Mouse (Mus musculus) gonadal fat pad, adult 2 months (tissue): ENCODE results near the gene Nme3. TPM values are rescaled to one million over a fixed set of nuclear protein-coding genes. Genes with fewer than 3 reads are reported as not detected.
"Not testable (repeated sequence)": the region's sequence is repeated elsewhere in the genome, so short reads cannot be mapped to it uniquely, and the experiment has no call there.

Experiments
- DNase-seq: peaks from one replicate; pipeline ENCODE4 v3.0.0-alpha.2; 2012; ENCODE audit warnings: low read depth
- polyA plus RNA-seq: library from polyadenylated mRNA; depleted of rRNA; stranded (reverse); fragments of >200 nt; gene quantifications from 2 replicates; pipeline ENCODE4 v1.2.3, GENCODE M21; 2012; rRNA removed

Nme3 gene
- polyA plus RNA-seq, 1 experiment: 76.6 TPM

DNA sequence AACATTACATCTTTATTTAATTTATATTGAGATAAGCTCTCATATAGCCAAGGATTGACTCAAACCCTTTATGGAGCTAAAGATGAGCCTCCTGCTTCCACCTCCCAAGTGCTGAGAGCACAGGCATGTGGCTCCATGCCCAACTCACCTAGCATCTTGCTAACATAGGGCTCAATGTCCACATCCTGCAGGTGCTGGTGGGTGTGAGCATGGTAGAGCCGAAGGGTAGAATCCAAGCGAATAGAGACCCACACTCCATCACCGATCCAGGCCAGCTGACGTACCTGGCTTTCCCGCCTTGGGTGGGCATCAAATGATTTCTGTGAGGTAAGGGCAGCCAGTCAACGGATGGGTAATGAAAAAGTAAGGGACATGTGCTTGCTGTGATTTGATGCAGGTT is 3.7 kb downstream of the Nme3 start:
- no peak for DNase-seq

- no peak for DNase-seq
Observed at GRCm38 (mm10) chr17:24902124-24902523, 5.8 kb downstream of the Nme3 start.

DNA sequence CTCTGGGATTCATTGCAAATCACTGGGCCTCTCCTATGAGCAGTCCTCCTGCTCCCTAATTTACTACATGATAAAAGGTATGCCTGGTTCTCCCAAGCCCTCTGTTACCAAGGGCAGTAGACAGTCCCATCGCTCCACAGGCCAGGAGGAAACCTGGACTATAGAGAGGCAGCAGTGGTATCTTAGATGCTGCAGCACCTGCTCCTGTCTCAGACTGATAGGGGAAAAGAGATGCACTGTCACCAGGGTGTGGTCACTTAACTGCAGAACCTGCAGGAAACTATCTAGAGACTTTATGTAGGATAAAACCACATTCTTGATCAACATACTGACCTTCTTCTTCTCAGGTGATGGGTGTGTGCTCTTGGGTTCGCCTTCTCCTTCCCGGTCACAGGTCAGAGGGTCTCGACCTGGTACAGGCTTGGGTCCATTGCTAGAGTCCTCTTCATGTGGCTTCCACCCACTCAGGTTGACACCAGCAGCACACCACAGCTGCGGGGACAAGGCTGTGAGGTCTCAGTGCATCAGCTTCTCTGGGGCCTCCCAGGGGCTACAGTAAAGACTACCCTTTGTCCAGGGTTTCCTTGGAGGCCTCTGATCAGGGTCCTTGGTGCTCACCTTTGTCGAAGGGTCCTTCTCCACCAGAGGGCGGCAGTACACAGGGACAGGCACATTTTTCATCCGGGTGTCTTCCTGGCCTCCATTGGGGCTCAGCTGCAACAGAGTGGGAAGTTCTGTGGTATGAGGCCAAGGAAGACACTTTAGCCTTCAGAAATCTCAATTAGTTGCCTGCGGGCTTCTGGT is 6.6 kb downstream of the Nme3 start:
- no peak for DNase-seq

- no peak for DNase-seq
Observed at GRCm38 (mm10) chr17:24903767-24904166, 7.5 kb downstream of the Nme3 start.

DNA sequence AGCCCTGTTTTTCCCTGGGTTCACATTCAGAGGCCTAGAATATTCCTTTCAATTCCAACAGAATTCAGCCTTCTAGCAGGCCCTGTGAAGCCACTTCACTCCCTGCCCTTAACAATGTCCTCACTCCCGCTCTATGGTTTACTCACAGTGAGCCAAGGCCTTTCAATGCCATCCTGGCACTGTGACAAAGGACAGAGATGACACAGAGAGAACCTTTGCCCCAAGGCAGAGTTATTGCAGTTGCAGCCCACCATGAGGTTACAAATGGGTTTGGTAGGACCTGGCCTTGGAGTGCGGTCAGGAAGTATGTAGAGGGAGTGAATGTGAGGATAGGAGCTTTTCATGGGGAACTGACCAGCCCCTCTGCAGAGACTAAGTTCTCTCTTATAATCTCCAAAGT is 11.3 kb downstream of the Nme3 start:
- DNase-seq: no peak

GRCm38 (mm10) chr17:24913984-24914383 is 17.7 kb downstream of the Nme3 start:
- no peak for DNase-seq

- DNase-seq: no peak
Observed at GRCm38 (mm10) chr17:24923246-24923645, 26.9 kb downstream of the Nme3 start.

- no peak for DNase-seq
Observed at GRCm38 (mm10) chr17:24929506-24929905, 33.2 kb downstream of the Nme3 start.

DNA sequence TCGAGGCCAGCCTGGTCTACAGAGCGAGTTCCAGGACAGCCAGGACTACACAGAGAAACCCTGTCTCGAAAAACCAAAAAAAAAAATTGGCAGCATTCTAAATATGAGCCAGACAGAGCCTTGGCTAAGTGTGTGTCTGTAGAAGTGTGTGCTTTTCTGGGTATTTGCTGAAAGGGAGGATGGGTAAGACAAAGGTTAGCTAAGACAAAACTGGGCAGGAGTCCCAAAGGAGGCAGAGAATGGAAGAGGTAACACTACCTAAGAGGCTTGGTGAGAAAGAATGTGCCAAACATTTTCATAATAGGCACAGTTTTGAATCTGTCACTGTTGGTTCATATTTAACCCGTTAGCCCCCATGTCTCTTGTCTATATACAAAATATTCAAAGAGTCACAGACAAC is 36.1 kb downstream of the Nme3 start:
- DNase-seq: no peak

DNA sequence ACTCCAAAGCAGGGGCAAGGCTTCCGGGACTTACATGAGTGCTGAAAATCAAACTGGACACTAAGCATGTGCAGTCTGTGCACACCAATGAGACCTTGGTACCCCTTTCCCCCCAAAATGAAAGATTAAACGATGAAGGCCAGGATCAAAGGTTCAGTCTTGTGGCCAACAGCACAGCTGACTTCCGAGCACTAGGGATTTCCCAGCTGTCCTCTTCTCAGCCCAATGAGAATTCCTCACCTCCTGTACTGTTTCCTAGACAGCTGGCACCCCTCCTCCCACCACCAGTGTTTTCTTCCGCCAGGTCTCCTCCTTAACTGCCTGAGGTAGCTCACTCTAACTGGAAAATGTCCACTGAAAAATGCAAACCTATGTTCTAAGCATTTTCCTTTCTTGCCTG is 36.9 kb downstream of the Nme3 start:
- DNase-seq: no peak

- DNase-seq: no peak
Observed at GRCm38 (mm10) chr17:24934926-24935325, 38.6 kb downstream of the Nme3 start.

DNA sequence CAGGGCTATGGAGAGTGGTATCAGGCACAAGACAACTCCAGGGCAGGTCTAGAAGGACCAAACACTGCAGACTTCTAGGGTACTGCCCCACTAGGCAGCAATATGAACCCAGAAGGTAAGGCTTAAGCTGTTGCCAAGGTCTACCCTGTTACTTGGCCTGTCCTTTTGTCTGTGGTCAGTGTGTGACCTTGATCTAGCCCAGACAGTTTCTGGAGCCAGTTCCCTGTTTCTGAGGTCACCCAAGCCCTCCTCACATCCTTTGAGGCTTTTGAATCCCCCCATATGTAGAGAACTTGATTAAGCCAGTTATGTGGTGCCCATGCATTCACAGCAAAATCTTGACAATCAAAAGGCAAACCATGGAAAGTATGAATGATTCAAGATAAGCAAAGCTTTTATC is 39.4 kb downstream of the Nme3 start:
- DNase-seq: no peak

GRCm38 (mm10) chr17:24936259-24937237 is 40.2 kb downstream of the Nme3 start, which contains the start of gene Mapk8ip3:
TSS of gene Mapk8ip3 (minus strand) at chr17:24936977.
- no peak for DNase-seq

GRCm38 (mm10) chr17:24937266-24937665 is 41.0 kb downstream of the Nme3 start:
- no peak for DNase-seq

GRCm38 (mm10) chr17:24942453-24942852 is 46.2 kb downstream of the Nme3 start:
- not testable (repeated sequence) for DNase-seq

- DNase-seq: no peak
Observed at GRCm38 (mm10) chr17:24943036-24943435, 46.7 kb downstream of the Nme3 start.

DNA sequence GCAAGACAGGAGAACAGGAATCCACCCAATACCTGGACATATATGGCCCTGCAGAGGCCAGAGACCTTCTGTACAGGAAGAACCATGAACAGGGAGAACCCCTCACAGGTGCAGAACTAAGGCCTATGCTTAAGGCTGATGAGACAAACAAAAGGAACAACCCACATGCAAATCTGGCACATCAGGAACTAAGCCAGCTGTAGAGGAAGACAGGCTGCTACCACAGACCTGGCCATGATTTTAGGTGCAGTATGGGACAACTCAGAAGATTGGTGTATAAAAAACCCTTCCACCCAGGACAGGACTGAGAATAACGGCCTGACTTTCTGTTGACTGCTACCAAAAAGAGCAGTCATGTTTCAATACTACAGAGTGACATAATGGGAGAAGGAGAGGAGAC is 47.3 kb downstream of the Nme3 start:
- not testable (repeated sequence) for DNase-seq

Other genes starting within 250 kb of the Nme3 start
- 61.6 and 83.0 TPM in 2 replicates for gene Slc9a3r2, start 246.2 kb upstream of the Nme3 start, polyA plus RNA-seq
- gene Npw, start 238.0 kb upstream of the Nme3 start, polyA plus RNA-seq: not detected in 2 replicates
- 51.3 and 56.6 TPM in 2 replicates for gene Zfp598, start 226.8 kb upstream of the Nme3 start, polyA plus RNA-seq
- gene Syngr3, start 206.5 kb upstream of the Nme3 start, polyA plus RNA-seq: 0.18 and 0.23 TPM in 2 replicates
- 25.6 and 27.6 TPM in 2 replicates for gene Gfer, start 200.3 kb upstream of the Nme3 start, polyA plus RNA-seq
- 6.2 and 7.1 TPM in 2 replicates for gene Noxo1, start 200.3 kb upstream of the Nme3 start, polyA plus RNA-seq
- gene Tbl3, start 188.8 kb upstream of the Nme3 start, polyA plus RNA-seq: 44.4 and 61.9 TPM in 2 replicates
- 2.3 and 3.4 TPM in 2 replicates for gene Rnf151, start 178.4 kb upstream of the Nme3 start, polyA plus RNA-seq
- gene Rps2, start 178.4 kb upstream of the Nme3 start, polyA plus RNA-seq: 2,300 and 2,553 TPM in 2 replicates
- 370 and 426 TPM in 2 replicates for gene Ndufb10, start 172.0 kb upstream of the Nme3 start, polyA plus RNA-seq
- gene Rpl3l, start 168.7 kb upstream of the Nme3 start, polyA plus RNA-seq: 31.1 and 36.7 TPM in 2 replicates
- gene Msrb1, start 159.9 kb upstream of the Nme3 start, polyA plus RNA-seq: 112 and 152 TPM in 2 replicates
- 26.1 and 35.8 TPM in 2 replicates for gene Hs3st6, start 143.5 kb upstream of the Nme3 start, polyA plus RNA-seq
- 0.06 and 0.16 TPM in 2 replicates for gene Meiob, start 92.2 kb upstream of the Nme3 start, polyA plus RNA-seq
- 134 and 172 TPM in 2 replicates for gene Hagh, start 56.4 kb upstream of the Nme3 start, polyA plus RNA-seq
- gene Fahd1, start 46.1 kb upstream of the Nme3 start, polyA plus RNA-seq: 12.6 and 13.1 TPM in 2 replicates
- gene Igfals, start 30.5 kb upstream of the Nme3 start, polyA plus RNA-seq: 18.9 and 70.3 TPM in 2 replicates
- gene Nubp2, start 10.2 kb upstream of the Nme3 start, polyA plus RNA-seq: 31.3 and 31.7 TPM in 2 replicates
- gene Spsb3, start 9.9 kb upstream of the Nme3 start, polyA plus RNA-seq: 67.0 and 77.8 TPM in 2 replicates
- gene Eme2, start 1.4 kb upstream of the Nme3 start, polyA plus RNA-seq: 70.6 and 72.3 TPM in 2 replicates
- 142 and 181 TPM in 2 replicates for gene Mrps34, start 1.4 kb upstream of the Nme3 start, polyA plus RNA-seq
- 75.0 and 90.0 TPM in 2 replicates for gene Mapk8ip3, start 40.5 kb downstream of the Nme3 start, polyA plus RNA-seq
- 40.0 and 54.9 TPM in 2 replicates for gene Jpt2, start 64.2 kb downstream of the Nme3 start, polyA plus RNA-seq
- gene Cramp1l, start 119.3 kb downstream of the Nme3 start, polyA plus RNA-seq: 18.2 and 19.6 TPM in 2 replicates
- 15.9 and 17.7 TPM in 2 replicates for gene Ift140, start 119.6 kb downstream of the Nme3 start, polyA plus RNA-seq
- gene Tmem204, start 187.1 kb downstream of the Nme3 start, polyA plus RNA-seq: 37.6 and 53.0 TPM in 2 replicates
- gene Telo2, start 219.5 kb downstream of the Nme3 start, polyA plus RNA-seq: 17.3 and 25.3 TPM in 2 replicates
- gene Ptx4, start 224.3 kb downstream of the Nme3 start, polyA plus RNA-seq: 0.15 and 0.18 TPM in 2 replicates
- gene Clcn7, start 236.9 kb downstream of the Nme3 start, polyA plus RNA-seq: 82.7 and 93.5 TPM in 2 replicates